Mouse (Mus musculus): Measurements from ENCODE around the gene Gm5294. TPM values are rescaled to one million over a fixed set of nuclear protein-coding genes. Genes with fewer than 3 reads are reported as not detected.

Gm5294 gene
- polyA plus RNA-seq, 1 experiment from 2014 or later: not detected

- 58% methylated on average over 11 of the region's 11 CpGs for WGBS
- ATAC-seq (replicated peaks; ENCODE audit: low FRiP score) (no peak), DNase-seq (ENCODE audit: low spot score) (no peak)
- H3K27me3 ChIP-seq (replicated peaks; ENCODE audit: control insufficient read depth, insufficient read depth, low read length): no peaks in the 10 kb centered on the region
- no peak overlapping the region for H3K4me3 ChIP-seq (ENCODE audit: low read depth, low read length)
- H3K9me3 ChIP-seq (ENCODE audit: control insufficient read depth, low read length): no peaks in the 10 kb centered on the region
- H3K4me2 ChIP-seq: no peak overlapping the region
- no peak overlapping the region for H3K27ac ChIP-seq (ENCODE audit: low read depth, low read length)
- no peaks in the 10 kb centered on the region for H3K36me3 ChIP-seq (ENCODE audit: control insufficient read depth, insufficient read depth, low read length)
- H3K4me1 ChIP-seq (replicated peaks; ENCODE audit: control insufficient read depth, insufficient read depth, low read length): no peaks in the 10 kb centered on the region
- no peak overlapping the region for H3K9ac ChIP-seq (ENCODE audit: low read depth, low read length)
Observed at GRCm38 (mm10) chr5:138788481-138789211, 31.2 kb upstream of the Gm5294 start.

- no peak for ATAC-seq (replicated peaks; ENCODE audit: low FRiP score)
Observed at GRCm38 (mm10) chr5:138790954-138791480, 28.9 kb upstream of the Gm5294 start.

GRCm38 (mm10) chr5:138801588-138802116 is 18.2 kb upstream of the Gm5294 start:
- H3K9ac ChIP-seq (ENCODE audit: low read depth, low read length): no peak overlapping the region
- ATAC-seq (replicated peaks; ENCODE audit: low FRiP score) (no peak), DNase-seq (ENCODE audit: low spot score) (no peak)
- H3K4me2 ChIP-seq: no peak overlapping the region
- H3K27ac ChIP-seq (ENCODE audit: low read depth, low read length): no peak overlapping the region
- WGBS: 55% methylated on average over 7 of the region's 7 CpGs
- no peaks in the 10 kb centered on the region for H3K4me1 ChIP-seq (replicated peaks; ENCODE audit: control insufficient read depth, insufficient read depth, low read length)
- H3K4me3 ChIP-seq (ENCODE audit: low read depth, low read length): no peak overlapping the region
- 0 out of 2 replicates have a peak, but pooled peaks cover 2% of the 10 kb centered on the region for H3K36me3 ChIP-seq (ENCODE audit: control insufficient read depth, insufficient read depth, low read length)
- H3K27me3 ChIP-seq (replicated peaks; ENCODE audit: control insufficient read depth, insufficient read depth, low read length): no peaks in the 10 kb centered on the region
- H3K9me3 ChIP-seq (ENCODE audit: control insufficient read depth, low read length): no peaks in the 10 kb centered on the region

More at GRCm38 (mm10) chr5:138790954-138791480, 28.9 kb upstream of the Gm5294 start:
- no peaks in the 10 kb centered on the region for H3K27me3 ChIP-seq (replicated peaks; ENCODE audit: control insufficient read depth, insufficient read depth, low read length)
- no peak overlapping the region for H3K9ac ChIP-seq (ENCODE audit: low read depth, low read length)
- no peak overlapping the region for H3K4me3 ChIP-seq (ENCODE audit: low read depth, low read length)
- 82% methylated on average over 11 of the region's 11 CpGs for WGBS
- no peak for DNase-seq (ENCODE audit: low spot score)
- H3K36me3 ChIP-seq (ENCODE audit: control insufficient read depth, insufficient read depth, low read length): no peaks in the 10 kb centered on the region
- H3K27ac ChIP-seq (ENCODE audit: low read depth, low read length): no peak overlapping the region
- no peak overlapping the region for H3K4me2 ChIP-seq
- H3K9me3 ChIP-seq (ENCODE audit: control insufficient read depth, low read length): no peaks in the 10 kb centered on the region
- H3K4me1 ChIP-seq (replicated peaks; ENCODE audit: control insufficient read depth, insufficient read depth, low read length): no peaks in the 10 kb centered on the region

GRCm38 (mm10) chr5:138804286-138804685 is 15.6 kb upstream of the Gm5294 start:
- DNase-seq (ENCODE audit: low spot score): no peak
- Histone ChIP-seq H3K36me3 (ENCODE audit: control insufficient read depth, insufficient read depth, low read length) (0 out of 2 replicates have a peak, but pooled peaks cover 2% of the 10 kb centered on the region), H3K4me1 (replicated peaks; ENCODE audit: control insufficient read depth, insufficient read depth, low read length) (no peaks in the 10 kb centered on the region), H3K4me2 (no peak overlapping the region), H3K27ac (ENCODE audit: low read depth, low read length) (no peak overlapping the region), H3K9me3 (ENCODE audit: control insufficient read depth, low read length) (no peaks in the 10 kb centered on the region), H3K27me3 (replicated peaks; ENCODE audit: control insufficient read depth, insufficient read depth, low read length) (no peaks in the 10 kb centered on the region), H3K4me3 (ENCODE audit: low read depth, low read length) (no peak overlapping the region), H3K9ac (ENCODE audit: low read depth, low read length) (no peak overlapping the region)
- no peak for ATAC-seq (replicated peaks; ENCODE audit: low FRiP score)
- WGBS: 88% methylated on average over 5 of the region's 5 CpGs

- Histone ChIP-seq H3K9me3 (ENCODE audit: control insufficient read depth, low read length) (no peaks in the 10 kb centered on the region), H3K9ac (ENCODE audit: low read depth, low read length) (no peak overlapping the region), H3K36me3 (ENCODE audit: control insufficient read depth, insufficient read depth, low read length) (0 out of 2 replicates have a peak, but pooled peaks cover 2% of the 10 kb centered on the region), H3K4me1 (replicated peaks; ENCODE audit: control insufficient read depth, insufficient read depth, low read length) (no peaks in the 10 kb centered on the region), H3K27me3 (replicated peaks; ENCODE audit: control insufficient read depth, insufficient read depth, low read length) (no peaks in the 10 kb centered on the region), H3K4me2 (no peak overlapping the region), H3K27ac (ENCODE audit: low read depth, low read length) (no peak overlapping the region), H3K4me3 (ENCODE audit: low read depth, low read length) (no peak overlapping the region)
- DNase-seq (ENCODE audit: low spot score) (no peak), ATAC-seq (replicated peaks; ENCODE audit: low FRiP score) (no peak)
- WGBS: 85% methylated on average over 6 of the region's 6 CpGs
Observed at GRCm38 (mm10) chr5:138809767-138810166, 10.1 kb upstream of the Gm5294 start.

GRCm38 (mm10) chr5:138820717-138821332 is 945 bp downstream of the Gm5294 start:
- no peaks in the 10 kb centered on the region for H3K9me3 ChIP-seq (ENCODE audit: control insufficient read depth, low read length)
- H3K27ac ChIP-seq (ENCODE audit: low read depth, low read length): no peak overlapping the region
- peak overlapping the region; percentile 27 for H3K4me3 ChIP-seq (ENCODE audit: low read depth, low read length)
- DNase-seq (ENCODE audit: low spot score) (no peak), ATAC-seq (replicated peaks; ENCODE audit: low FRiP score) (no peak)
- no peaks in the 10 kb centered on the region for H3K36me3 ChIP-seq (ENCODE audit: control insufficient read depth, insufficient read depth, low read length)
- H3K4me1 ChIP-seq (replicated peaks; ENCODE audit: control insufficient read depth, insufficient read depth, low read length): no peaks in the 10 kb centered on the region
- H3K27me3 ChIP-seq (replicated peaks; ENCODE audit: control insufficient read depth, insufficient read depth, low read length): peaks cover 49% of the 10 kb centered on the region
- H3K9ac ChIP-seq (ENCODE audit: low read depth, low read length): no peak overlapping the region
- peak overlapping the region; percentile 62 for H3K4me2 ChIP-seq
- WGBS: 6% methylated on average over 39 of the region's 39 CpGs

- ATAC-seq (replicated peaks; ENCODE audit: low FRiP score): no peak
- H3K9me3 ChIP-seq (ENCODE audit: control insufficient read depth, low read length): no peaks in the 10 kb centered on the region
- H3K36me3 ChIP-seq (ENCODE audit: control insufficient read depth, insufficient read depth, low read length): no peaks in the 10 kb centered on the region
- H3K9ac ChIP-seq (ENCODE audit: low read depth, low read length): no peak overlapping the region
- 57% methylated on average over 3 of the region's 3 CpGs for WGBS
- H3K27ac ChIP-seq (ENCODE audit: low read depth, low read length): no peak overlapping the region
- DNase-seq (ENCODE audit: low spot score): no peak
- H3K27me3 ChIP-seq (replicated peaks; ENCODE audit: control insufficient read depth, insufficient read depth, low read length): peaks cover 34% of the 10 kb centered on the region
- no peak overlapping the region for H3K4me3 ChIP-seq (ENCODE audit: low read depth, low read length)
- H3K4me1 ChIP-seq (replicated peaks; ENCODE audit: control insufficient read depth, insufficient read depth, low read length): no peaks in the 10 kb centered on the region
- H3K4me2 ChIP-seq: no peak overlapping the region
Observed at GRCm38 (mm10) chr5:138825090-138825489, 5.2 kb downstream of the Gm5294 start.

- DNase-seq (ENCODE audit: low spot score): no peak
- WGBS: 47% methylated on average over 6 of the region's 6 CpGs
- Histone ChIP-seq H3K9ac (ENCODE audit: low read depth, low read length) (no peak overlapping the region), H3K4me3 (ENCODE audit: low read depth, low read length) (no peak overlapping the region), H3K9me3 (ENCODE audit: control insufficient read depth, low read length) (no peaks in the 10 kb centered on the region), H3K27me3 (replicated peaks; ENCODE audit: control insufficient read depth, insufficient read depth, low read length) (no peaks in the 10 kb centered on the region), H3K4me1 (replicated peaks; ENCODE audit: control insufficient read depth, insufficient read depth, low read length) (no peaks in the 10 kb centered on the region), H3K4me2 (no peak overlapping the region), H3K27ac (ENCODE audit: low read depth, low read length) (no peak overlapping the region), H3K36me3 (ENCODE audit: control insufficient read depth, insufficient read depth, low read length) (no peaks in the 10 kb centered on the region)
- ATAC-seq (replicated peaks; ENCODE audit: low FRiP score): no peak
Observed at GRCm38 (mm10) chr5:138833406-138833805, 13.5 kb downstream of the Gm5294 start.
